Mouse (Mus musculus): ENCODE results near the gene Hip1r. TPM values are rescaled to one million over a fixed set of nuclear protein-coding genes. Genes with fewer than 3 reads are reported as not detected.
"Not testable (repeated sequence)": the region's sequence is repeated elsewhere in the genome, so short reads cannot be mapped to it uniquely, and the experiment has no call there.

The Hip1r gene
- polyA plus RNA-seq, 1 experiment from 2014 or later = 18.3 TPM

GRCm38 (mm10) chr5:124046741-124047401 lies 73.4 kb downstream of the Hip1r start:
- Histone ChIP-seq H3K4me1 (replicated peaks; ENCODE audit: control insufficient read depth, insufficient read depth, low read length) (peaks cover 8% of the 10 kb centered on the region), H3K36me3 (ENCODE audit: control insufficient read depth, insufficient read depth) (no peaks in the 10 kb centered on the region), H3K4me2 (replicated peaks; ENCODE audit: low read depth) (no peak overlapping the region), H3K4me3 (ENCODE audit: low read depth, low read length) (no peak overlapping the region), H3K9me3 (ENCODE audit: control insufficient read depth) (no peaks in the 10 kb centered on the region), H3K27ac (ENCODE audit: low read depth, low read length) (peak overlapping the region; percentile 68), H3K27me3 (replicated peaks; ENCODE audit: control insufficient read depth, insufficient read depth, low read length) (no peaks in the 10 kb centered on the region), H3K9ac (ENCODE audit: low read depth, low read length) (no peak overlapping the region)
- ATAC-seq = peak; percentile 97
- peak; percentile 35; the same call in 1 of the 2 replicates for TF ChIP-seq CTCF (IDR thresholded peaks at IDR 0.05; ENCODE audit: low read depth)
- WGBS = 46% methylated on average over 7 of the region's 7 CpGs

- H3K4me2 ChIP-seq (replicated peaks; ENCODE audit: low read depth) = no peak overlapping the region
Measured at GRCm38 (mm10) chr5:124049249-124050045, 76.0 kb downstream of the Hip1r start.

DNA sequence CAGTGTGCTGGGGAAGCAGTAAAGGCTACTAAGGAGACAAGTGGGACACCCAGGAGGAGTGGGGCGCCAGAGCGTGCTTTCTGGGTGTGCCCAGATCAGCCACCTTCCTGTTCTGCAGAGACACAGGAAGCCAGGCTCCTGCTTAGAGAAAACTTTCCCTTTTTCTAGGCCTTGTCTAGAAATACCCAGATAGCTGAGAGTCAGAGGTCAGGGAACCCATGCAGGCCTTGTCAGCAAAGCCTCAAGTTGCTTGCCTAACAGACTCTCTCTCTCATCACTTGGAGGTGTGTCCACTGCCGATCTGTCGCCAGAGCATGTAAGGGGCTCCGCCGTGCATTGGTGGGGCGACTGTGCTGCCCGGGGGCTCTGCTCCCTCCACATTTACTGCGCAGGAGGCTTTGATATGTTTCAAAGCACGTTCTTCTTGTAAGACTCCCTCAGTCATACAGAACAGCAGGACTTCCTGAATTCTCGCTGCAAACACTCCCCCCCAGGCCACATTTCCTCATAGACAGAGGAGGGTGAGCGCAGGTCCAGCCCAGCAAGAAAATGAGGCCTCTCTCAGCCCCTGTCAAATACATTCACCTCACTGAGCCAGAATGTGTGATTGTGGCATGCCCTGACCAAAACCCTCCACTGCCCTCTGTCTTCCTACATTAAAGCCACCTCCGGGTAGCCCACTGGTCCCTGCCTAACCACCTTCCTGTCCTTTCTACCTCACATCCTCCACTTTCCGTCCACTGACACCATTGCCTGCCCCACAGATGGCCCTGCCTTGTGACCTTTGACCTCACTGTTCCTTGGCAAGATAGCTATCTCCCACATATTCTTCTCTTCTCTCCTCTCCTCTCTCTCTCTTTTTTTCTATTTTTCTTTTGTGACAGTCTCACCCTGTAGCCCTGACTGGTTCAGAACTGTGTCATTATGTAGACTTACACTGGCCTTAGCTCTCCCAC lies 76.9 kb downstream of the Hip1r start:
- no peak for ATAC-seq
- H3K36me3 ChIP-seq (ENCODE audit: control insufficient read depth, insufficient read depth) = no peaks in the 10 kb centered on the region
- no peak overlapping the region for H3K4me2 ChIP-seq (replicated peaks; ENCODE audit: low read depth)
- H3K4me1 ChIP-seq (replicated peaks; ENCODE audit: control insufficient read depth, insufficient read depth, low read length) = peaks cover 8% of the 10 kb centered on the region
- no peaks in the 10 kb centered on the region for H3K9me3 ChIP-seq (ENCODE audit: control insufficient read depth)
- H3K4me3 ChIP-seq (ENCODE audit: low read depth, low read length) = no peak overlapping the region
- no peaks in the 10 kb centered on the region for H3K27me3 ChIP-seq (replicated peaks; ENCODE audit: control insufficient read depth, insufficient read depth, low read length)
- WGBS = 47% methylated on average over 14 of the region's 14 CpGs
- H3K27ac ChIP-seq (ENCODE audit: low read depth, low read length) = peak overlapping the region; percentile 55
- 0 out of 2 replicates have a peak overlapping the region, but pooled peaks have one; percentile 18 for H3K9ac ChIP-seq (ENCODE audit: low read depth, low read length)
- TF ChIP-seq CTCF (IDR thresholded peaks at IDR 0.05; ENCODE audit: low read depth) = peak; percentile 42

More at GRCm38 (mm10) chr5:124049249-124050045, 76.0 kb downstream of the Hip1r start:
- H3K27me3 ChIP-seq (replicated peaks; ENCODE audit: control insufficient read depth, insufficient read depth, low read length) = no peaks in the 10 kb centered on the region
- no peaks in the 10 kb centered on the region for H3K9me3 ChIP-seq (ENCODE audit: control insufficient read depth)
- peak overlapping the region; percentile 55 for H3K27ac ChIP-seq (ENCODE audit: low read depth, low read length)
- no peaks in the 10 kb centered on the region for H3K36me3 ChIP-seq (ENCODE audit: control insufficient read depth, insufficient read depth)
- no peak for ATAC-seq
- H3K4me3 ChIP-seq (ENCODE audit: low read depth, low read length) = no peak overlapping the region
- peak overlapping the region; percentile 18; the same call in 1 of the 2 replicates for H3K9ac ChIP-seq (ENCODE audit: low read depth, low read length)
- 51% methylated on average over 15 of the region's 15 CpGs for WGBS
- no peak for TF ChIP-seq CTCF (IDR thresholded peaks at IDR 0.05; ENCODE audit: low read depth)
- H3K4me1 ChIP-seq (replicated peaks; ENCODE audit: control insufficient read depth, insufficient read depth, low read length) = peaks cover 8% of the 10 kb centered on the region

- Histone ChIP-seq H3K4me2 (replicated peaks; ENCODE audit: low read depth) (no peak overlapping the region), H3K27ac (ENCODE audit: low read depth, low read length) (0 out of 2 replicates have a peak overlapping the region, but pooled peaks have one; percentile 5), H3K9me3 (ENCODE audit: control insufficient read depth) (no peaks in the 10 kb centered on the region), H3K4me1 (replicated peaks; ENCODE audit: control insufficient read depth, insufficient read depth, low read length) (peaks cover 8% of the 10 kb centered on the region), H3K27me3 (replicated peaks; ENCODE audit: control insufficient read depth, insufficient read depth, low read length) (no peaks in the 10 kb centered on the region), H3K36me3 (ENCODE audit: control insufficient read depth, insufficient read depth) (no peaks in the 10 kb centered on the region), H3K9ac (ENCODE audit: low read depth, low read length) (no peak overlapping the region), H3K4me3 (ENCODE audit: low read depth, low read length) (no peak overlapping the region)
- ATAC-seq = peak; percentile 74
- TF ChIP-seq CTCF (IDR thresholded peaks at IDR 0.05; ENCODE audit: low read depth) = no peak
- 49% methylated on average over 11 of the region's 11 CpGs for WGBS
Measured at GRCm38 (mm10) chr5:124051899-124052491, 78.6 kb downstream of the Hip1r start.

- ATAC-seq = peak; percentile 19; the same call in 1 of the 2 replicates
- H3K27ac ChIP-seq (ENCODE audit: low read depth, low read length); H3K4me2 ChIP-seq (replicated peaks; ENCODE audit: low read depth); H3K4me3 ChIP-seq (ENCODE audit: low read depth, low read length); H3K36me3 ChIP-seq (ENCODE audit: control insufficient read depth, insufficient read depth); H3K4me1 ChIP-seq (replicated peaks; ENCODE audit: control insufficient read depth, insufficient read depth, low read length); H3K9ac ChIP-seq (ENCODE audit: low read depth, low read length); H3K9me3 ChIP-seq (ENCODE audit: control insufficient read depth); H3K27me3 ChIP-seq (replicated peaks; ENCODE audit: control insufficient read depth, insufficient read depth, low read length): not testable (repeated sequence)
- 82% methylated on average over 7 of the region's 7 CpGs for WGBS
Measured at GRCm38 (mm10) chr5:124052641-124053040, 79.2 kb downstream of the Hip1r start.

Small RNA genes within 50 kb of the gene (microRNA-seq; reads per million reads assigned to microRNA genes)
- not detected for gene Mir7032

Other genes with a start within 250 kb of the Hip1r start
- gene Rsrc2, start 224.2 kb upstream of the Hip1r start, polyA plus RNA-seq (2015; fragmentation: Nextera tagmentation; extraction: Ambion mirVana) = 65.2 and 68.7 TPM in 2 replicates
- gene Kntc1, start 223.9 kb upstream of the Hip1r start, polyA plus RNA-seq (2015; fragmentation: Nextera tagmentation; extraction: Ambion mirVana) = 4.5 and 5.0 TPM in 2 replicates
- 0.16 and 0.30 TPM in 2 replicates for gene Hcar2, start 108.1 kb upstream of the Hip1r start, polyA plus RNA-seq (2015; fragmentation: Nextera tagmentation; extraction: Ambion mirVana)
- 1.4 TPM in 2 replicates for gene Hcar1, start 93.6 kb upstream of the Hip1r start, polyA plus RNA-seq (2015; fragmentation: Nextera tagmentation; extraction: Ambion mirVana)
- 82.7 and 89.1 TPM in 2 replicates for gene Denr, start 66.5 kb upstream of the Hip1r start, polyA plus RNA-seq (2015; fragmentation: Nextera tagmentation; extraction: Ambion mirVana)
- 0.35 and 0.41 TPM in 2 replicates for gene Gm43518, start 46.2 kb upstream of the Hip1r start, polyA plus RNA-seq (2015; fragmentation: Nextera tagmentation; extraction: Ambion mirVana)
- gene Ccdc62, start 42.9 kb upstream of the Hip1r start, polyA plus RNA-seq (2015; fragmentation: Nextera tagmentation; extraction: Ambion mirVana) = 3.8 and 4.0 TPM in 2 replicates
- 16.7 and 17.8 TPM in 2 replicates for gene Vps37b, start 58.6 kb downstream of the Hip1r start, polyA plus RNA-seq (2015; fragmentation: Nextera tagmentation; extraction: Ambion mirVana)
- 4.0 and 4.6 TPM in 2 replicates for gene Abcb9, start 122.2 kb downstream of the Hip1r start, polyA plus RNA-seq (2015; fragmentation: Nextera tagmentation; extraction: Ambion mirVana)
- 21.3 and 25.0 TPM in 2 replicates for gene Ogfod2, start 138.7 kb downstream of the Hip1r start, polyA plus RNA-seq (2015; fragmentation: Nextera tagmentation; extraction: Ambion mirVana)
- gene Arl6ip4, start 142.5 kb downstream of the Hip1r start, polyA plus RNA-seq (2015; fragmentation: Nextera tagmentation; extraction: Ambion mirVana) = 75.5 and 76.9 TPM in 2 replicates

Data from intestine, postnatal 0 days (tissue).